Mouse (Mus musculus): ENCODE data around the gene Uvssa. TPM values are rescaled to one million over a fixed set of nuclear protein-coding genes. Genes with fewer than 3 reads are reported as not detected.

Uvssa gene
- polyA plus RNA-seq, 1 experiment from 2014 or later: 8.7 TPM

DNA sequence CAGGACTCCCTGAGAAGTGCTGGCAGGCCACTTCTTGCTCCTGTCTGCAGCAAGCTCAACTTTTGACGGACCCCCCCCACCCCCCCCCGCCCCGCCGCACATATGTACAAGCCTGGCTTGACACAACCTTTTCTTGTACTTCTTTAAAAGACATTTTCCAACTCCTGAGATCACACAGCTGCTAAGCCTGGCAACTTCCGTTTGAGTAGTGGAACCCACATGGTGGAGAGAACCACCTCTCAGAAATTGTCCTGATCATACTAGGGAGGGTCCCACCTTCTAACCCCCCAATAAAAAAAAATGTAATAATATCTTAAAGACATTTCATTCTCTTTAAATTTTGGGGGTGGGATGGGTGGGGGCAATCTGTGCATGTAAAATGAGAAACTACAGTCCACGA is 1.2 kb upstream of the Uvssa start:
- ATAC-seq (ENCODE audit: insufficient read depth, low FRiP score, low read depth): no peak
- H3K9me3 ChIP-seq: no peaks in the 10 kb centered on the region

DNA sequence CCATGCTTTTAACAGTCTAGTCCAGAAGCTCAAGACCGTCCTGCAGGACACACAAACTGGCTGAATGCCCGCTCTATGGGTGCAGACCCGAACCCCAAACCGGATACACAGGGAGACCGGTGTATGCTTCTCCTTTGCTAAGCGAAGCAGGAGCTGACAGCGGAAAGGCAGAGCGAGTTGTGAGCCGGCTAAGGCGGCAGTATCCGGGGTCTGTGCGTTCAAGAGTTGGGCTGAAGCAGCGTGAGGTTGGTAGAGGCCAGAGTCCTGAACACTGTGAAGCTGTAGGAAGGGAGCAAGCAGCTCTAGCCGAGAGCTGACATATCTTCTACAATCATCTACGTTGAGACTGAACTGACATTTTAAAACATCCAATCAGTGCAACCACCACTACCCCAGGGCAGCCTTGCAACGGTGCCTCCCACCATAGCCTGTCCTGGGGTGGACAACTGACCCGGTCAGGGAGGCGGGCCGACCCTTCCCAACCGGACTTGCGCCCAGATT is 498 bp upstream of the Uvssa start:
- peak overlapping the region; percentile 85 for H3K4me2 ChIP-seq
- peak overlapping the region; percentile 98 for H3K27ac ChIP-seq
- peak overlapping the region; percentile 59 for H3K9ac ChIP-seq
- H3K4me1 ChIP-seq: peaks cover 8% of the 10 kb centered on the region
- peaks cover 5% of the 10 kb centered on the region; the same call in 1 of the 2 replicates for H3K36me3 ChIP-seq
- H3K9me3 ChIP-seq: no peaks in the 10 kb centered on the region
- under 1% methylated on average over 21 of the region's 21 CpGs for WGBS
- H3K4me3 ChIP-seq (replicated peaks): peak overlapping the region; percentile 64
- ATAC-seq (ENCODE audit: insufficient read depth, low FRiP score, low read depth): peak; percentile 40
- H3K27me3 ChIP-seq (replicated peaks): no peaks in the 10 kb centered on the region

More for the DNA sequence above, 1.2 kb upstream of the Uvssa start:
- H3K9ac ChIP-seq: no peak overlapping the region
- peaks cover 12% of the 10 kb centered on the region for H3K36me3 ChIP-seq
- H3K27ac ChIP-seq: peak overlapping the region; percentile 98; the same call in 1 of the 2 replicates
- no peaks in the 10 kb centered on the region for H3K27me3 ChIP-seq (replicated peaks)
- WGBS: 25% methylated on average over 6 of the region's 6 CpGs
- H3K4me3 ChIP-seq (replicated peaks): peak overlapping the region; percentile 64
- H3K4me1 ChIP-seq: peaks cover 8% of the 10 kb centered on the region
- peak overlapping the region; percentile 85 for H3K4me2 ChIP-seq

DNA sequence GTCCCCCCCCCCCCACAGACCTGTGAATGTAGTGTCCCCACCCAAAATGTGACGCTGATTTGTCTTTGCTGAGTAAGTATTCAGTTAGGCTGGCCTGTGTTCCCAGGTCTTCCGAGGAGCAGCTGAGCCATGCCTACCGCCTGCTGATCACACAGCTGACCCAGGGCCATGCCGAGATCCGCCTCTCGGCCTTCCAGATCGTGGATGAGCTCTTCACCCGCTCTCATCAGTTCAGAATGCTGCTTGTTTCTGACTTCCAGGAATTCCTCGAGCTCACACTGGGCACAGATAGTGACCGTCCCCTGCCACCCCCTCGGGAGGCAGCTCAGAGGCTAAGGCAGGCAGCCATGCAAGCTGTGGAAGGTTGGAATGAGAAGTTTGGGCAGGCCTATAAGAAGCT is 9.2 kb downstream of the Uvssa start:
- Histone ChIP-seq H3K9ac (no peak overlapping the region), H3K27ac (no peak overlapping the region), H3K4me1 (no peaks in the 10 kb centered on the region), H3K27me3 (replicated peaks) (no peaks in the 10 kb centered on the region), H3K36me3 (peaks cover 15% of the 10 kb centered on the region; the same call in 1 of the 2 replicates), H3K4me2 (no peak overlapping the region), H3K4me3 (replicated peaks) (no peak overlapping the region), H3K9me3 (no peaks in the 10 kb centered on the region)
- WGBS: 84% methylated on average over 11 of the region's 11 CpGs
- ATAC-seq (ENCODE audit: insufficient read depth, low FRiP score, low read depth): no peak

GRCm38 (mm10) chr5:33393803-33394202 is 15.5 kb downstream of the Uvssa start:
- Histone ChIP-seq H3K4me3 (replicated peaks) (no peak overlapping the region), H3K36me3 (peaks cover 13% of the 10 kb centered on the region; the same call in 1 of the 2 replicates), H3K4me1 (no peaks in the 10 kb centered on the region), H3K9ac (no peak overlapping the region), H3K27me3 (replicated peaks) (no peaks in the 10 kb centered on the region), H3K4me2 (no peak overlapping the region), H3K27ac (no peak overlapping the region), H3K9me3 (no peaks in the 10 kb centered on the region)
- ATAC-seq (ENCODE audit: insufficient read depth, low FRiP score, low read depth): no peak
- 17% methylated on average over 7 of the region's 7 CpGs for WGBS

DNA sequence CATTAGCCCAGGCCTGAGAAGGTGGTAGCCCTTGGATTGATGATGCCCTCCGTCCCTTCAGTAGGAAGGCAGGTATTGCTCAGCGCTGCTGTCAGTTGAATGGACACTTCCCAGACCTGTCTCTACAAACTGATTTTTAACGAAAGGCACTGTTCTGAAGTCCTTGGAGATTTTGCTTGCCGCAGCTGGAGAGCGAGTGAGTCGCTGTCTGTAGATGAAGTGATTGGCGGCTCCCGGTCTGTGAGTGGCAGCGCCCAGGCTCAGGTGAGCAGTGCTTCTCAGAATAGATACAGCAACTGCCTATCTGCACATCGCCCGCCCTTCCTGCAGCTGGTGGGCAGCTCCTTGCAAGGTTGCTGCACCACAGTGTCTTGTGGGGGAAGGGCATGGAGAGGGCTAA is 17.3 kb downstream of the Uvssa start:
- H3K4me3 ChIP-seq (replicated peaks): no peak overlapping the region
- WGBS: 90% methylated on average over 11 of the region's 11 CpGs
- no peak overlapping the region for H3K27ac ChIP-seq
- no peak overlapping the region for H3K9ac ChIP-seq
- H3K4me2 ChIP-seq: no peak overlapping the region
- no peak for ATAC-seq (ENCODE audit: insufficient read depth, low FRiP score, low read depth)
- no peaks in the 10 kb centered on the region for H3K27me3 ChIP-seq (replicated peaks)
- H3K36me3 ChIP-seq: peaks cover 4% of the 10 kb centered on the region; the same call in 1 of the 2 replicates
- H3K9me3 ChIP-seq: no peaks in the 10 kb centered on the region
- no peaks in the 10 kb centered on the region for H3K4me1 ChIP-seq

- Histone ChIP-seq H3K27me3 (replicated peaks) (no peaks in the 10 kb centered on the region), H3K36me3 (0 out of 2 replicates have a peak, but pooled peaks cover 2% of the 10 kb centered on the region), H3K9ac (no peak overlapping the region), H3K4me1 (no peaks in the 10 kb centered on the region), H3K4me2 (no peak overlapping the region), H3K27ac (no peak overlapping the region), H3K4me3 (replicated peaks) (no peak overlapping the region), H3K9me3 (no peaks in the 10 kb centered on the region)
- no peak for ATAC-seq (ENCODE audit: insufficient read depth, low FRiP score, low read depth)
- 80% methylated on average over 7 of the region's 7 CpGs for WGBS
Observed at GRCm38 (mm10) chr5:33396828-33397227, 18.5 kb downstream of the Uvssa start.

- 58% methylated on average over 12 of the region's 12 CpGs for WGBS
- no peak for ATAC-seq (ENCODE audit: insufficient read depth, low FRiP score, low read depth)
- no peaks in the 10 kb centered on the region for H3K4me1 ChIP-seq
- H3K27ac ChIP-seq: no peak overlapping the region
- no peaks in the 10 kb centered on the region for H3K9me3 ChIP-seq
- no peak overlapping the region for H3K4me2 ChIP-seq
- no peak overlapping the region for H3K4me3 ChIP-seq (replicated peaks)
- no peak overlapping the region for H3K9ac ChIP-seq
- H3K27me3 ChIP-seq (replicated peaks): no peaks in the 10 kb centered on the region
- H3K36me3 ChIP-seq: no peaks in the 10 kb centered on the region
Observed at GRCm38 (mm10) chr5:33400819-33401218, 22.5 kb downstream of the Uvssa start.

DNA sequence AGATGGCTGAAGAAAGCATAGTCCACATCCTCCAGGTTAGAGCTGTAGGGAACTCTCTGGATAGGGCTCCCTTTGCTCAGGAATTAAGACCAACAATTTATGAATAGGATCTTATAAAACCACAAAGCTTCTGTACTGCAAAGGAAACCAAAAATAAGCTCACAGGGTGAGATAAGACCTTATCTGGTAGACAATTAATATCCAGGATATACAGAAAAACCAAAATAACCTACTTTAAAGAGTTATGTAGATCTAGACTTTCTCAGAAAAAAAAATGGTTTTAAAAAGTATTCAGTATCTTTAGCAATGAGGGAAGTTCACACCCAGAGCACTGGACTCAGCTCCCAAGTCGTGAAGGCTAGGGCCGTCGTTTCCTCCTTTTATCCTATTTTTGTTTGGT is 42.0 kb downstream of the Uvssa start:
- H3K4me3 ChIP-seq (replicated peaks): no peak overlapping the region
- no peaks in the 10 kb centered on the region for H3K4me1 ChIP-seq
- H3K27me3 ChIP-seq (replicated peaks): no peaks in the 10 kb centered on the region
- H3K4me2 ChIP-seq: no peak overlapping the region
- ATAC-seq (ENCODE audit: insufficient read depth, low FRiP score, low read depth): no peak
- H3K9me3 ChIP-seq: no peaks in the 10 kb centered on the region
- no peaks in the 10 kb centered on the region for H3K36me3 ChIP-seq
- 60% methylated on average over 3 of the region's 3 CpGs for WGBS
- H3K27ac ChIP-seq: no peak overlapping the region
- no peak overlapping the region for H3K9ac ChIP-seq

DNA sequence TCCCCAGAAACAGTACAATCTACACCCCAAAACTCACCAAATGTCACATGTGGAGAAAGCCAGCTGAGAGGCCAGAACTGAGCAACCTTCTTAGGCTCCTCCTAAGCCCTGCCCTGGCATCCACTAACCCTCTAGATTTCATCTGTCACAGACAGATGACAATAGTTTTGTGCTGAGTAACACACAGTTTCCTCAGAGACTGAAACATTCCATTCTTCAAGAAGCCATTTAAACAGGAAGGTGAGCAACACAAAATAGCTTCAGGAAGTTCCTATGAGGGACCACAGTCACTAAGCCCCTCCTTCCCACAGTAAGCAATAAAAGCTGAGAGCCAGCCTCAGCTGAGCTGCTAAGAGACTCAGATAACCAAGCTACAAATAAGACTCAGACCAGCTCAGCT is 49.1 kb downstream of the Uvssa start:
- peaks cover 51% of the 10 kb centered on the region for H3K27me3 ChIP-seq (replicated peaks)
- H3K9me3 ChIP-seq: no peaks in the 10 kb centered on the region
- H3K4me2 ChIP-seq: no peak overlapping the region

GRCm38 (mm10) chr5:33430106-33430505 is 51.8 kb downstream of the Uvssa start:
- H3K27me3 ChIP-seq (replicated peaks): peaks cover 78% of the 10 kb centered on the region
- H3K9me3 ChIP-seq: no peaks in the 10 kb centered on the region
- H3K36me3 ChIP-seq: no peaks in the 10 kb centered on the region
- H3K4me2 ChIP-seq: peak overlapping the region; percentile 48; the same call in 1 of the 2 replicates
- no peak overlapping the region for H3K4me3 ChIP-seq (replicated peaks)
- no peak for ATAC-seq (ENCODE audit: insufficient read depth, low FRiP score, low read depth)
- 4% methylated on average over 16 of the region's 16 CpGs for WGBS
- no peak overlapping the region for H3K9ac ChIP-seq
- H3K4me1 ChIP-seq: peaks cover 25% of the 10 kb centered on the region
- no peak overlapping the region for H3K27ac ChIP-seq

More for the DNA sequence above, 49.1 kb downstream of the Uvssa start:
- H3K36me3 ChIP-seq: no peaks in the 10 kb centered on the region
- H3K4me1 ChIP-seq: peaks cover 9% of the 10 kb centered on the region; the same call in 1 of the 2 replicates
- no peak for ATAC-seq (ENCODE audit: insufficient read depth, low FRiP score, low read depth)
- no peak overlapping the region for H3K27ac ChIP-seq
- no peak overlapping the region for H3K9ac ChIP-seq
- H3K4me3 ChIP-seq (replicated peaks): no peak overlapping the region

DNA sequence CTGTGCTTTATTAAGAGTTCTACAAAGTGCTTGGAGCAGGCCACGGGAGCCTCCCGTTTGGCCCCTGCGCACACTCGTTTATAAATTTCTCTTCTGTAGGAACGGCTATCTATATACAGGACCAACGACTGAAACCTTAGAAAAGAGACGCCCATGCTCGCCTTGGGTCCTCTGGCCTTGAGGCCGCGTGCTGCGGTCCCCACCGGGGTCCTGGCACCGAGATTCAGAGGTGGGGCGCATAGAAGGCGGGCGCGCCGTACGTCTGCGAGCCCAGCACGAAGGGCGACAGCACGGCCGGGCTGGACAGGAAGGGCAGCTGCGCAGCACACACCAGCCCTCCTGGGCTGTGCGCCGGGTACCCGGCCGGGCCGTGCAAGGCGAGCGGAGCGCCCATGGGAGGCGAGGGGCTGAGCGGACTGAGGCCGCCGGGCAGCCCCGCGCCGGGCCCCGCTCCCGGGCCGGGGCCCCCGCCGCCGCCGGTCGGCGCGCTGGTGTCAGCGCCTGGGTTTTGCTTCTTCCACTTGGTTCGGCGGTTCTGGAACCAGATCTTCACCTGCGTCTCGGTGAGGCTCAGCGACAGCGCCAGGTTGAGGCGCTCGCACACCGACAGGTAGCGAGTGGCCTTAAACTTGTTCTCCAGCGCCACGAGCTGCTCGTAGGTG is 52.3 kb downstream of the Uvssa start:
- peaks cover 83% of the 10 kb centered on the region for H3K27me3 ChIP-seq (replicated peaks)
- H3K4me1 ChIP-seq: peaks cover 25% of the 10 kb centered on the region
- WGBS: 1% methylated on average over 60 of the region's 64 CpGs
- no peaks in the 10 kb centered on the region for H3K36me3 ChIP-seq
- H3K9me3 ChIP-seq: no peaks in the 10 kb centered on the region
- H3K9ac ChIP-seq: no peak overlapping the region
- peak overlapping the region; percentile 48 for H3K4me2 ChIP-seq
- peak overlapping the region; percentile 21 for H3K4me3 ChIP-seq (replicated peaks)
- H3K27ac ChIP-seq: no peak overlapping the region
- ATAC-seq (ENCODE audit: insufficient read depth, low FRiP score, low read depth): no peak

DNA sequence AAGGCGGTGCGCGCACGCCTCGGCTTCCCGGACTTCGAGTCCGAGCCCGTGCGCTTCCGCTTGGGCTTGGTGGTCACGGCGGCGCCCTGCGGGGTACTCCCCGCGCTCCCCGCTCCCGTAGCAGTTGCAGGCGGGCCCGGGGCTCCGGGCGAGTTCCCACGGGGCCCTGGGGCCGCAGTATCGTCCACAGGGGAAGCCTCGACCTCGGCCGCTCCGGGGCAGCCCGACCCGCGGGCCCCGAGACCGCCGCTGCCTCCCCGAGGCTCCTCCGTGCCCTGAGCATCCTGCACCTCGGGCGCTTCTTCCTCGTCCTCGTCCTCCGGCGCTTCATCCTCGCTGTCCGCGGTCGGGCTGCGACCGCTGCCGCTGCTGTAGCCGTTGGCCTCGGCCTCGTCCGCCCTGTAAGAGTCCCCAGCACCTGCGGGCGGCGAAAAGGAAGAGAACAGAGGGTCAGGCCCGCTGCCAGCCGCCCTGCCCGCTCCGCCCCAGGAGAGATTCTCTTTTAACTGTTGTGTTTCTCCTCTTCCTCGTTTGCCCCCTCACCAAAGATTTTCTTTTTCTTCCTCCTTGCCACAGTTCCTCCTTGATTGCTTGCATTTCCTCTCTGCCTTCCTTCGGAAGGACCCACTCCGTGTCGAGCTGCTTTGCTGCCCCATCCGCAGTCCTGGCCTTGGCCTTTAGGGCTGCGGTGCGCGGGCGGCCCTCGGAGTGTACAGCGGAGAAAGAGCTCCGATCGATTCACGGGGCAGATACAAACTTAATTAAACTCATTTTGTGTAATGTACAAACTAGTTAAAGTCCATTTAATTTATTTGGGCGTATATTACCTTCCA is 53.0 kb downstream of the Uvssa start:
- under 1% methylated on average over 63 of the region's 77 CpGs for WGBS
- ATAC-seq (ENCODE audit: insufficient read depth, low FRiP score, low read depth): no peak

More for the DNA sequence above, 53.0 kb downstream of the Uvssa start:
- peaks cover 90% of the 10 kb centered on the region for H3K27me3 ChIP-seq (replicated peaks)
- peak overlapping the region; percentile 21 for H3K4me3 ChIP-seq (replicated peaks)
- no peak overlapping the region for H3K9ac ChIP-seq
- H3K36me3 ChIP-seq: no peaks in the 10 kb centered on the region
- H3K4me1 ChIP-seq: peaks cover 25% of the 10 kb centered on the region
- H3K27ac ChIP-seq: no peak overlapping the region
- H3K9me3 ChIP-seq: no peaks in the 10 kb centered on the region
- H3K4me2 ChIP-seq: peak overlapping the region; percentile 48

All from stomach, embryonic 15.5 days (tissue).